Mouse (Mus musculus) ZHBTc4 (cell line): ENCODE data around the gene Gm44502.

ENCODE experiments used
- DNase-seq: peaks from one replicate; pipeline ENCODE4 v3.0.0-alpha.2; 2011; ENCODE audit warnings: low read depth, low spot score

The Gm44502 gene

GRCm38 (mm10) chr15:89429352-89430221 lies at the start of gene Gm44502, which contains the start of the genes C730034F03Rik and Chkb:
Gm44502 (minus strand) TSS chr15:89429696.
C730034F03Rik (plus strand) TSS chr15:89429589.
Chkb (minus strand) TSS chr15:89429908.
- DNase-seq, result peak; percentile 95

GRCm38 (mm10) chr15:89478622-89479021 lies 49.1 kb upstream of the Gm44502 start:
- no peak for DNase-seq

GRCm38 (mm10) chr15:89477806-89478205 lies 48.3 kb upstream of the Gm44502 start:
- no peak for DNase-seq

- no peak for DNase-seq
Observed at GRCm38 (mm10) chr15:89477091-89477491, 47.6 kb upstream of the Gm44502 start, which contains the start of gene Arsa. Arsa (minus strand) TSS chr15:89477425.

GRCm38 (mm10) chr15:89476475-89476815 lies 46.9 kb upstream of the Gm44502 start:
- no peak for DNase-seq

GRCm38 (mm10) chr15:89475611-89476474 lies 46.3 kb upstream of the Gm44502 start:
- peak; percentile 97 for DNase-seq

GRCm38 (mm10) chr15:89475293-89475600 lies 45.8 kb upstream of the Gm44502 start:
- DNase-seq, result no peak

GRCm38 (mm10) chr15:89474596-89475292 lies 45.2 kb upstream of the Gm44502 start:
- no peak for DNase-seq

- DNase-seq, result no peak
Observed at GRCm38 (mm10) chr15:89473921-89474320, 44.4 kb upstream of the Gm44502 start.

- no peak for DNase-seq
Observed at GRCm38 (mm10) chr15:89473370-89473769, 43.9 kb upstream of the Gm44502 start.

- DNase-seq, result no peak
Observed at GRCm38 (mm10) chr15:89471476-89471875, 42.0 kb upstream of the Gm44502 start.

- DNase-seq, result peak; percentile 68
Observed at GRCm38 (mm10) chr15:89468577-89468976, 39.1 kb upstream of the Gm44502 start.

GRCm38 (mm10) chr15:89465052-89465451 lies 35.6 kb upstream of the Gm44502 start:
- DNase-seq, result peak; percentile 66

GRCm38 (mm10) chr15:89463334-89464235 lies 34.1 kb upstream of the Gm44502 start:
- DNase-seq, result peak; percentile 58

GRCm38 (mm10) chr15:89462176-89462575 lies 32.7 kb upstream of the Gm44502 start:
- no peak for DNase-seq

GRCm38 (mm10) chr15:89461321-89461720 lies 31.8 kb upstream of the Gm44502 start:
- DNase-seq, result no peak

- peak; percentile 74 for DNase-seq
Observed at GRCm38 (mm10) chr15:89460298-89460697, 30.8 kb upstream of the Gm44502 start.

GRCm38 (mm10) chr15:89459821-89460220 lies 30.3 kb upstream of the Gm44502 start:
- DNase-seq, result no peak

GRCm38 (mm10) chr15:89458942-89459341 lies 29.4 kb upstream of the Gm44502 start:
- no peak for DNase-seq

- DNase-seq, result no peak
Observed at GRCm38 (mm10) chr15:89455642-89456041, 26.1 kb upstream of the Gm44502 start.

- peak; percentile 30 for DNase-seq
Observed at GRCm38 (mm10) chr15:89454857-89455256, 25.4 kb upstream of the Gm44502 start.
